Mouse (Mus musculus): ENCODE data around the gene Polr1a.
"Not testable (repeated sequence)": the region's sequence is repeated elsewhere in the genome, so short reads cannot be mapped to it uniquely, and the experiment has no call there.

Gene Polr1a

DNA sequence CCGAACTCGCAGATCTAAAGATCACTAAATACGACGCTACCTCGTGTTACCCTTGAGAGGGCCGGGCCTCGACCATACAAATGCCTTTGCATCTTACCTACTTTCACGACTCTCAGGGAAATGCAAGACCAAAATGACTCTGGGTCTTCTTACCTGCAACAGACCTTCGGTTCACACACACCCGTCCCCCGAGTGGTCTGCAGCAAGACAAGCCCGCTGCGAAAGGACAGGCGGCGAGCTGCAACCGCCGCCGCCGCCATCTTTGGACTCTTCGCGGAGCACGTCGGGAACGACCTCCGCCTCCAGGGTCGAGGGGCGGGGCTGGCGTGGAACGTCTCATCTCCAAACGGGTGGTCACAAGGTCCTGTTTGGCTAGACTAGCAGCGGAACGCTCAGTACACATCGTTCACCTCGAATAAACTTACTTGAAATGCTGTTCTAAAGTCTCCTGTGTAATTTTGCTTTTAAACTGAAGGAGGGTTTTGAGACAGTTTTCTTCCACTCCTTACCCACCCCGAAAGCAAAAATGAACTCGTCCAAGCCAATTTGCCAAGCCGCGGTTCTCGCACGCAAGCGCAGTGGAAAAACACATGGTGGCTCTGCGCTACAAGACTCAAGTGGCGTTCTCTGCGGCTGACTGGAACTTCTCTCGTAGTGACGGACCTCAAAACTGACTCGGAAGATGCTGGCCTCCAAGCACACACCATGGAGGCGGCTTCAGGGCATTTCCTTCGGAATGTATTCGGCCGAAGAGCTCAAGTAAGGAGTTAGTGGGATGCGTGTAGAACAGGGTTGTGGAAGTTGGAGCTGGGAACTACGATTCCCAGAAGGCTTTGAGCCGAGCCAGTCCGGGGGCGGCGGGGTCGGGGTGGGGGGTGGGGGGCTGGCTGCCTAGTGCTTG is at the start of gene Polr1a, which contains the start of gene Ptcd3:
Polr1a (plus strand) TSS at position 573 of the 901 bp plus-strand sequence.
Ptcd3 (minus strand) TSS at position 270 of the 901 bp plus-strand sequence.
- DNase-seq (ENCODE audit: low spot score): peak; percentile 97

DNA sequence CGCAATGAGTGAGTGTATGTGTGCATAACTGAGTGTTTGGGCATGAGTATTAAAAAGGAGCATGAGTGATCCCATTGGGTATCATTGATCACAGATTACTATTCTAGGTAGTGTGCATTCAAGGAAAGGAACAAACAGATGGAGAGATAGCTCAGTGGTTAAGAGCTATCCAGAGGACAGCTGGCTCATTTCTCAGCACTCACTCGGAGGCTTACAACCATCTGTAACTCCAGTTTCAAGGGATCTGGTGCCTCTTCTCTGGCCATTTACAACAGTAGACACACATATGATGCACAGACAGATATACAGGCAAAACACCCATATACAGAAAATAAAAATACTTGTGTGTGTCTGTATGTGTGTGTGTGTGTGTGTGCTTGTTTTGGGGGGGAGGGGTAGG is 41.1 kb upstream of the Polr1a start:
- DNase-seq (ENCODE audit: low spot score): no peak

DNA sequence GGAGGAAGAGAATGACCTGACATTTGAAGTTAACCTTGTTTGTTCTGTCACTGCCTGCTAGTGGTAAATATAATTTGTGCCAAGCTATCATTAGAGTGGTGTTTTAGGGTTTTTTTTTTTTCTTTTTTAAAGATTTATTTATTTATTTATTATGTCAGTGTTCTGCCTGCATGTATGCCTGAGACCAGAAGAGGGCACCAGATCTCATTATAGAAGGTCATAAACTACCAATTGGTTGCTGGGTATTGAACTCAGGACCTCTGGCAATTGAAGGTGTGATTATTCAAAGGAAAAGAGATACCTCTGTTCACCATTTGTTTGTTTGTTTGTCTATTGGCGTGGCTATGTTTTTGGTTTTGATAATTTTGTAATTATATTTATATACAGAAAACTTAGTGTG is 40.0 kb upstream of the Polr1a start:
- no peak for DNase-seq (ENCODE audit: low spot score)

DNA sequence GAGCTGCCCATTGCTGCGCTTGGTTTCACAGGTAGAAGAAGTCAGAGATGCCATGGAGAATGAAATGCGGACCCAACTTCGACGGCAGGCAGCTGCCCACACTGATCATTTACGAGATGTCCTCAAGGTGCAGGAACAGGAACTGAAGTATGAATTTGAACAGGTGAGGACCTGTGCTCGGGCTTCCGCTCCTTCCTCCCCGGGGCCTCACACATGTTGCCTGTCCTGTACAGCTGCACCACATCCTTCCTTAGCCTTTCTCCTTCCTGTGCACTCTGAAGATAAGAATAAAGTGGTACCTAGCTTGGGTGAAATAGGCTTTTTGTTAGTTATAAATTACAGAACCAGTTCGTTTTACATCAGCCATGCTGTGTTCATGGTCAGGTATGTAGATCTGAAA is 37.5 kb upstream of the Polr1a start:
- DNase-seq (ENCODE audit: low spot score): no peak

DNA sequence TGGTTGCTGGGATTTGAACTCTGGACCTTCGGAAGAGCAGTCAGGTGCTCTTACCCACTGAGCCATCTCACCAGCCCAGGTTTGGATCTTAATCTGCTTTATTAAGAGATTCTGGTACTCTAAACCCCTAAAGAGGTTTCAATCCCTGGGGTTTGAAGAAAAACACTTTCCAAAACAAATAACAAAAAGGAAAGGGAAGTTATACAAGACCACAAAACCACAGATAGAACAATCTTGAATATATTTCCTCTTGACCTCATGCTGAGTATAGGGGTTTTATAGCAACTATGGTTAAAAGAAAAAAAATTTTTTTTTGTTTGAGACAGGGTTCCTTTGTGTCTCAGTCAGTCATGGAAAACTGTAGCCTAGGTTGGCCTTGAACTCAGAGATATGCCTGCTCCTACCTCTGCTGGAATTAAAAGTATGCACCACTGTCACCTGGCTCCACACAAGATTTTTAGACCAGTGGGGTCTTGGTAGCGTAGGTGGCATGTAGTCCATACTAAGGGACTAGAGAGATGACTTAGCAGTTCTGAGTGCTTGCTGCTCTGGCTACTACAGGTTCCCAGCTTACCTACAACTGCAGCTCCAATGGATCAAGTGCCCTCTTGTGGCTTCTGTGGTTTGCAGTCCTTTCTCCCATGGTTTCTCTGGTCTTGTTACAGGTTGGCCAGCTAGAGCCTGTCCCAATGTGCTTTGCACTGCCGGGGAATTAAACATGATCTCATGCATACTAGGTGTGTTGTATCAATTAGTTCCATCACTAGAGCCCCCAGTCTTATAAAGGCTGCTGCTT is 30.7 kb upstream of the Polr1a start:
- no peak for DNase-seq (ENCODE audit: low spot score)

DNA sequence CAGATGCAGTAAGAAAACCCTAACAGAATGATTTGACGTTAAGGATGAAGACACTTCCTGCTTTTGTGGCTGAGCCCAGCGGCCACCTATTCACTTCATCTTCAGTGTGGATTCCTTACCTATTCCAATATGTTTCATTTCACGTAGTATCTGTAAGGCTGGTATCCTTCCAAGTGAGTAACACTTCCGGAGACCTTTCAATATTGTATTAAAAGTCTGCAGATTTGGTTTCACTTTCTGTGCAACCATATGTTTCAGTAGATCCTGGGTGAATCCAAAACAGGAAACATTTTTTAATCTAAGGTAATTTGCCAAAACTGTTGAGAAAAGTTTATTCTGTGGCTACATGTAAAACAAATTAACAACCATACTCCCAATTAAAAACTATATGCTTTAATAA is 15.6 kb upstream of the Polr1a start:
- DNase-seq (ENCODE audit: low spot score): no peak

DNA sequence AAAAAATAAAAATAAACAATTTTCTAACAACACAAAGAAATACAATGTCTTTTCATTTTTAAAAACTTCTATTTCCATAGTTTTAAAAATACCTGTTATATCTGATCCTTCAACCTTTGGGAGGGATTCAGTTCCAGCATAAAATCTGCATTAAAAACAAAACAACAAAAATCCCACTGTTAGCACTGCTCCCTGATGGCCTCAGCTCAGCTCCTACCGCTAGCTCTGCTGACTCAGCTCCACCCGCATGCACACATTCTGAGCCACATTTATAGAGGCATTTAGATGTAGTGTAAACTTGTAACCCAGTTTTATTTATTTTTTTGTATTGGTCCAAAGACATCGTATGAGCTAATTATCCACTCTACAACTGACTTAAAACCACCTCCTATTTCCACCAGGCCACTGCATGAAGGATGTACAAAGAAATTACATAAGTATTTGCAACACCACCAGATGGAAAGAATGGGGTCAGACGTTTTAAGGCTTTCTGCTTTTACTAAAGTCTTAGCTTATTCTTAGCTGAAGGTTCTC is 1.1 kb upstream of the Polr1a start:
- DNase-seq (ENCODE audit: low spot score): no peak

DNA sequence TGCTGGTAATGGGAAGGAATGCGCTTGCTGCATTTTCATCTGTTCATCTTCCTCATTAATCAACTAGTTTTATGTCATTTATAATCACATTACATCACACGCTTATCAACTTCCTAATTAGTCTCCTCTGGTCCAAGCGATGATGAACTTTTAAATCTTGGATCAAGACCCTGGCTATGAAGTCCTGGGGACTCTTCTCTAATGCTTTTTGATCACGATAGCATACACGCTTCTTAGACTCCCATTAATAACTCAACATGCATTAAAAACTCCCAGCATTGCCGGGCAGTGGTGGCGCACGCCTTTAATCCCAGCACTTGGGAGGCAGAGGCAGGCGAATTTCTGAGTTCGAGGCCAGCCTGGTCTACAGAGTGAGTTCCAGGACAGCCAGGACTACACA is 531 bp downstream of the Polr1a start:
- DNase-seq (ENCODE audit: low spot score): no peak

DNA sequence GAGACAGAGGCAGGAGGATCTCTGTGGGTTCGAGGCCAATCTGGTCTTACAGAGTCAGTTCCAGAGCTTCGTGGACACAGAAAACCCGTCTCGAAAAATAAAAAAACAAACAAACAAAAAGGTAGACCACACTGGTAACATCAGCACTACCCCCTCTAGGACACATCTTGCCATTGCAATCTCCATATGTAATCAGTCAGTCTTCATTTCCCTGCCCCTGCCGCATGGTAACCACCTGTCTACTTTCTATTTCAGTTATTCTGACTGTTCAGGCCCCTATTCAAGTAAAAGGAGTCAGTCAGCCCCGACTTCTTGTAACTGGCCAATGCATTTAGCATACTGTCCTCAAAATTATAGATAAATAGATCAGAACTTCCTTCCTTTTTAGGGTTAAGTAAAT is 987 bp downstream of the Polr1a start:
- DNase-seq (ENCODE audit: low spot score): no peak

DNA sequence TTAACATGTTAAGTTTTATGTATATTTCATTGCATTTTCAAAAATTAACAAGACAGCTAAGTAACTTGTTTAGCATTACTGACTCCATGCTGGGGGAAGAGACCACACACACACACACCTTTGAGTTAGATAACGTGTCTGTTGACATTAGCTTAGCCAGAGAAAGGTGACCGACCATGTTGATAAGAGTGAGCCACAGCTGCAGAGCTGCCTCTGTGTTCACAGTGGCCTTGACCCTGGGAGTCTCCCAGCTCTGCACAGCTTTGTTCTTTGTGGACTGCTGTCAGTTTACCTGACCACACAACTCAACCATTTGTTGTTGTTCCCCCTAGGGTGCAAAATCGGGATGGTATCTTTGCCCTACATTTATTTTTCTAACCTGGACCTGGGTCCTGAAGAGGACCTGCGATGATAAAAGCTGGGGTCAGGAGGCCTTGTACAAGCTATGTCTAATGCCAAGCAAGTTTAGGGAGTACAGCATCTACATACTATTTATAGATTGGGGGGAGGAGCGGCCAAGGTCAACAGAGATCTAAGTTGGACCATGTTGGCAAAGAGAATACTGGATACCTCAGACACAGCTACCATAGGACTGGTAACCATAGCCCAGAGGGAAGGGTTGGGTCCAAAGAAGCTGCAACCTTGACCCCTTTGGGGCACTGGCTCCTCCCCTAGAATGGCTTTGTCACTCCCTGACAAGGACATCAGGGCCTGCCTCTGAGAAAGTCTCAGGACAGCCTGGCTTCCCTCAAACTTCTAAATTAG is 3.0 kb downstream of the Polr1a start:
- DNase-seq (ENCODE audit: low spot score): no peak

DNA sequence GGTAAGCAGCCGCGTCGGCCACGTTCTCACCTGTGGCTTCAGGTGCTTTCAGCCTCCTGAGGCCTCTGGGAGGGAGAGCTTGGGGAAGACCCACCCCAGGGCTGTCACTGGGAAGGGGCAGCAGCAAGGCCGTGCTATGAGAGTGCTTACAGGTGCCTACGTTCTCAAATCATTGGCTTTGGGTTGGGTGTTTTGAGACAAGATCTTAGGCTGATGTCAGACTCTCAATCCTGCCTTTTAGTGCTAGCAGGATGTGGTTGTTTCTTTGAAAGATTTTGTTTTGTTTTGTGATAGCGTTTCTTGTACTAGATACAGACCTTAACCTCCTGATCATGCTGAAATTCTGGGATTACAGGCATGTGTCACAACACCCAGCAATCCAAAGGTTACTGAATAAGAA is 11.9 kb downstream of the Polr1a start:
- DNase-seq (ENCODE audit: low spot score): no peak

DNA sequence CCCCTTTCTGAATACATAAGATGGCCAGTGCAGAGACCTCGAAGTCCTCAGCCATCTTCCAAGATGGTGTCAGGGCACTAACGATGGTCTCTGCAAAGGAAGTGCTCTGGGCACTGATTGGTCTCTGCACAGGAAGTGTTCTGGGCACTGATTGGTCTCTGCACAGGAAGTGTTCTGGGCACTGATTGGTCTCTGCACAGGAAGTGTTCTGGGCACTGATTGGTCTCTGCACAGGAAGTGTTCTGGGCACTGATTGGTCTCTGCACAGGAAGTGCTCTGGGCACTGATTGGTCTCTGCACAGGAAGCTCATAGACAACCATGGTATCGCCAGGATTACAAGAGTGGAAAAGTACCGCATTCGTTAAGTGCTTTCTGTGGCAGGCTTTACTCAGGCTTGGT is 16.4 kb downstream of the Polr1a start:
- not testable (repeated sequence) for DNase-seq (ENCODE audit: low spot score)

DNA sequence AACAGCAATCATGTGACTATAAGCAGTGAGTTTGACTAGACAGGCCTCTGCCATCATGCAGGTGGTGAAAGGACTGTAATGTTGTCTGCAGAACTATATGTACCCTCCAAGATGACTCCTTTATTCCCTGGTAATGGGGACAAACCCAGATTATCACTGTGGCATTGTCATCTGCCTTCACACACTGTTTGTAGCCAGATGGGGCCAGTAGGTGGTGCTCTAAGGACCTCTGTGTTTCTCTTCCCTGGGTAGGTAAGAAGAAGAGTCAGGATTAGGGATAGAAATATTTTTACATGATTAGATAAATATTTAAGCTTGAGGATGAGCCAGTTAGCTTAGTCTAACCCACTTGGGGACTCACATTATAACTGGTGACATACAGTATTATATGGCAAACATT is 19.1 kb downstream of the Polr1a start:
- peak; percentile 80 for DNase-seq (ENCODE audit: low spot score)

DNA sequence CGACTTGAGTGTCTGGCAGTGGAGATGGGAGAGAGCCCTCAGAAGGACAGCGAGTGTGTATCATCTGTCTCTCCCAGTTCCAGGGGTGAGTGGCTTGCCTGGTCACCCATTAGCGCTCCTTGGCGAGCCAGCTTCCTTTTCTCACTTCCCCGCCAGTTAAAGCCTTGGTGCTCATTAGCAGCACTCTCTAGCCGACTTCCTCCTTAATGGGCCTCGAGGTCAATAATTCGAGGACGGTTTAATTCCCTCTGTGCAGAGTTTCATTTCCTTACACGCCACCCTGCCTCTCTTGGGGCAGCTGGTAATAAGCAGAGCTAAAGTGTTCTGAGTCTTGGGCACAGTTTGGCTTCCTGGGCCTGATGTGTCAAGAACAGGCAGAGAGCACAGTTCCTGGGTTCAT is 21.2 kb downstream of the Polr1a start:
- no peak for DNase-seq (ENCODE audit: low spot score)

DNA sequence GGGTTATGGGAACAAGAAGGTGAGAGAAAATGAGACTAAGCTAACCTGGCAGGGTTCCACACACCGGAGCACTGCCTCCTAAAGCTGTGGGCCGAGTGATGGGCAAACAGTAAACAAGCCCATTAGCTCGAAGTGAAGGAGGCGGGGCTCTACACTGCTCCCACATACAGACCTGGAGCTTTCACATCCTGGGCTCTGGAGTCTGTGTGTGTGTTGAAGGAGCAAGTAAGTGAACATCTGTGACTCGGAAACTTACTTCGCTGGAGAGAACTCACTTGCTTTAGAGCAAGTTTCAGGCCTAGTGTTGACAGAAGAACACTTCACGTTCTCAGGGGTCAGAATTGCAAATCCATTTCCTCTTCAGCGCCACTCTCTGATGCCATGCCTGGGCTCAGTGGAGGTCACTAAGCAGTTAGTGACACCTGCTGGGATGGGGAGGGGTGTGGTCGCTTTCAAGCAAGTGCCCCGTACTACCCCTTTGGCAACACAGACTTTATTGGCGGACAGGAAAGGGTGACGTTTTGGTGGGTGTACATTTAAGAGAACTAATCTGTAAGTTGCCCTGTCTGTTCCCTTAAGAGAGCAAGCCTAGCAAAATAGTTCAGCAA is 22.1 kb downstream of the Polr1a start:
- peak; percentile 48 for DNase-seq (ENCODE audit: low spot score)

DNA sequence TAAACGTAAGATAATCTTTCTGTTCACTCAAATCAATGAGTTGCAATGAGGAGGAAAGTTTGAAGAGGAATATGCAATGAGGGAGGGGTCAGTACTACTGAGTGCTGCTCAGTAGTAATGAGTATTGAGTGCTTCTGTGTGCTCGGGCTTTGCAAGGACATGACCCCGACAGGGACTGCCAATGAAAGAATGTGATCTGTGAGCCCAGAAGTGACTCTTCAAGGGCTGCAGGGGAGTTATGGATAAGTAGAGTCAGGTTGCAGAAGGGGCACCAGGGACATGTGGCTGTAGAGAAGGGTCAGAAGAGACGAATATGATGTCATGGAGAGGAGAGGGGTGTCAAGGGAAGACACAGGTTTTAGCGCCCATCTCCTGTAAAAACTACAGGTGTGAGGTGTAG is 23.5 kb downstream of the Polr1a start:
- DNase-seq (ENCODE audit: low spot score): no peak

DNA sequence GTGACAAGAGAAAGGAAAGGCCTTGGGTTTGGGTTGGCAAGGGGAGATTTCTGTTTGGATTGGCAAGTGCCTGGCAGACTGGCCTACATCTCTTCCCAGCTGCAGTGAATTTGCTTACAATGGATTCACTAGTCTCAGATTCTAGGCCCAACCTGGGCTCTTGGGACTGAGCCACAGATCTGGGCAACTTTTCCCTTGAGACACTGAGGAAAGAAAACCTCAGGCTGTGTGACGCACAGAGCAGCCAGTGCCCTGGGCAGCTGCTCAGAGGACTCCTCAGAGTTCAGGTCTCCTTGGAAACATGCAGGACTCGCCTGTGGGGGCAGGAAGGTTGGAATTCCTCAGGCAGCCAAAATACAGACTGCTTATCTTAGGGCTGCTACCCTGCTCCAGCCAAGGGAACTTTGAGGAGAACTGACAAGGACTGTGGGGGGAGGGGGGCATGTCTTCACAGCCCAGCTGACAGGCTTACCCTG is 25.3 kb downstream of the Polr1a start:
- peak; percentile 81 for DNase-seq (ENCODE audit: low spot score)

DNA sequence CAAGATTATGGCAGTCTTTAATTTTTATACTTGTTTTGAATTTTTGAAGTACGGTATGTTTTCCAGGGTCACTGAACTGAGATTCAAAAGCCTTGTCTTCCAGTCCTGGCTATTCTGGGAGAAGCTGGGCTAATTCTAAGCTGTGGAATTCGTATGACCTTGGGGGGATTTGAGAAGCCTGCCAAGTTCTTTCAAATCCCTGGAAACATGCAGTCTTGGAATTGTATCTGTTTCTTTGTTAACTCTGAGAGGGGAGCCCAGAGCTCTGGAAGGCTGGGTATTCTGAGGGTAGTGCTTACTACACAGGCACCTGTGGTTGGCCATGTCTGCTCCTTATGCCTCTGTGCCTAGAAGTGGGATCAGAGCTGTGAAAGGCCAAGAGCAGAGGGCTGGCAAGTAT is 26.9 kb downstream of the Polr1a start:
- DNase-seq (ENCODE audit: low spot score): peak; percentile 54

DNA sequence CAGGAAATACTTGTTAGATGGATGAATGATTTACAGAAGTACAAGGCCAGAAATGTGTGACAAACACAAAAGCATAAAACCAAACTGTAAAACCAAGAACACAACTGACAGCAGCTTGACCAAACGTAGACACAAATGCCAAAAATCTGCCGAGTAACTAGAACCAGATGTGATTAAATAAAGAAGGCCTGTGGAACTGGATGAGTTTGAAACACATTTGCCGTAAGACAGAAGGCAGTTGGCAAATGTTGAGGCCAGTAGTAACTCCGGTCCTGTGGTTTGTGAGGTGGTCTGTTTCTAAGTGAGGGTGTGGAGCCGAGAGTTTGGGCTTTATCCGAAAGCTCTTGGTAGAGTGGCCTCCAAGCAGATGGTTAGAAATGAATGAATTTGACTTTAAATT is 32.1 kb downstream of the Polr1a start:
- no peak for DNase-seq (ENCODE audit: low spot score)

DNA sequence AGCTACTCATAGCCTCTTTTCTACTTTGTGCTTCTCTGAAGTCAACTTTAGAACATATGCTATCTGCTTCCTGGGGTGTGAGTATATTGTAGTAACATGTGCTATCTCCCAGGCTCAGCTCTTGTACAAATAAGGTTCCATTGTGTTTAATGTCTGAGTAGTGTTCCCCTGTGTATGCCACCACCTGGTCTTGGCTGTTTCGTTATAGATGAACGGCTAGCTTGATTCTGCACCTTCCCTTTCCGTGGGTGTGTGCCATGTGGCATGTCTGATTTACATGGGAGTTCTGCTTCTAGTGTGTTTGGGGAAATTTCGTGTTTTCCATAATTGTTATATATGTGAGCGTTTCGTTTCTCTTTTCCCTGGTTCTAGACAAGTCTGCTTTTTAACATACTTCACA is 36.2 kb downstream of the Polr1a start:
- DNase-seq (ENCODE audit: low spot score): no peak

DNA sequence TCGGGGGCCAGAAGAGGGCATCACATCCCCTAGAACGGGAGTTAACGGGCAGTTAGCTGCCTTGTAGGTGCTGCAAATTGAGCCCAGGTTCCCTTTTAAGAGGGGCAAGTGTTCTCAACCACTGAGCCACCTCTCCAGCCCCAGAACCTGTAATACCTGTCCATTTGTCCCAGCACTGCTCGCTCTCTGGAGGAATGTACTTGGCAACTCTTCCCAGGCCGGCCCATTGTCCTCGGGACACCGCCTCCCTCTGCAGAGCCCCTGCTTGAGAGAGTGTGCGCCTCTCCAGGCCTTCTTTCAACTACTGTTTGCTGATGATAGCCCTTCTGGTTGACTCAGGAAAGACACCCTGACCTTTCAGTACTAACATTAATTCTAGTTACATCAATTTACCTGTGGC is 37.3 kb downstream of the Polr1a start:
- DNase-seq (ENCODE audit: low spot score): no peak

DNA sequence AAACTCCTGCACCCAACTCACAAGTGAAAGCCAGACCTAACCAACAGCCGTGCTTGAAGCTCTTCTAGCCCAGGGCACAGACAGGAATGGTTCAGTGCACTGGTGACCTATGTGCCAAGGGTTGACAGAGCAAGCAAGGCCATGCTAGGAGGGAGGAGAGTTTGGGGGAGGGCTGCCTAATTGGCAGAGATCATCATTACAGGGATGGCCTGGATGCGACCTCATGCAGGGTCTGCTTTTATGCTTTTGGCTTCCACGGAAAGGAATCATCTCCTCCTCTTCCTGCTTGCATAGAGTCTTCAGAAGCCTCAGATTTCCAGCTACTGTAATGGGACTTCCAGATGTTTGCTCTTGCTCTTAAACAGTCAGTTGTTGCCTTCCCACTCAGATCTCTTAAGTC is 40.9 kb downstream of the Polr1a start:
- no peak for DNase-seq (ENCODE audit: low spot score)

Measured in testis, postnatal 10 days (tissue).